Mouse (Mus musculus) CH12.LX (cell line): ENCODE data around the gene Acoxl. TPM values are rescaled to one million over a fixed set of nuclear protein-coding genes. Genes with fewer than 3 reads are reported as not detected.

ENCODE experiments used
- DNase-seq: peaks from one replicate; pipeline ENCODE4 v3.0.0-alpha.2; 2013; ENCODE audit errors: extremely low read depth
- H3K27ac ChIP-seq: 2 replicates; pipeline ENCODE4 v1.5.1; 2012; ENCODE audit warnings: low read depth, mild to moderate bottlenecking, control low read depth, moderate library complexity; ENCODE audit not compliant: insufficient read depth
- H3K27me3 ChIP-seq: replicated peaks from 2 replicates; pipeline ENCODE3; 2012; ENCODE audit warnings: inconsistent platforms
- H3K36me3 ChIP-seq, 2 experiments: replicated peaks in 1 of 2; 2 replicates each; pipeline versions ENCODE3 to v1.6.1; 2012; ENCODE audit warnings: inconsistent platforms in 1 of 2, low read length in 1 of 2, mild to moderate bottlenecking in 1 of 2, mixed read lengths in 1 of 2, moderate library complexity in 1 of 2; ENCODE audit not compliant: control insufficient read depth in 1 of 2, insufficient read depth in 1 of 2
- H3K4me1 ChIP-seq, 2 experiments: 2 replicates each; pipeline ENCODE4 v1.6.1; 2012; ENCODE audit warnings: inconsistent platforms in 1 of 2, moderate library complexity in 1 of 2; ENCODE audit not compliant: insufficient read depth in 2 of 2, control insufficient read depth in 1 of 2
- H3K4me2 ChIP-seq: 2 replicates; pipeline ENCODE4 v1.6.1; 2012; ENCODE audit warnings: low read depth, mild to moderate bottlenecking, control low read depth; ENCODE audit not compliant: poor library complexity, insufficient read depth, severe bottlenecking
- H3K4me3 ChIP-seq, 3 experiments: fragments of 150-350 bp in 1 of 3; sonication (generic) in 1 of 3; replicated peaks in 1 of 3; 2 replicates each; pipeline versions ENCODE3 to v1.5.1; 2011 to 2012; ENCODE audit warnings: low read depth in 2 of 3, low read length in 2 of 3, mild to moderate bottlenecking in 2 of 3, moderate library complexity in 2 of 3, control low read depth in 1 of 3, improper control_type of control experiment in 1 of 3, inconsistent platforms in 1 of 3, mixed read lengths in 1 of 3; ENCODE audit not compliant: poor library complexity in 1 of 3
- H3K79me2 ChIP-seq: replicated peaks from 2 replicates; pipeline ENCODE4 v1.6.1; 2012; ENCODE audit warnings: mild to moderate bottlenecking, moderate library complexity; ENCODE audit not compliant: control insufficient read depth, poor library complexity, insufficient read depth, severe bottlenecking; ENCODE audit errors: extremely low read depth
- H3K9ac ChIP-seq: 2 replicates; pipeline ENCODE4 v1.6.1; 2012; ENCODE audit warnings: low read depth, mild to moderate bottlenecking, control low read depth, moderate library complexity; ENCODE audit not compliant: insufficient read depth
- H3K9me3 ChIP-seq: replicated peaks from 2 replicates; pipeline ENCODE3; 2012; ENCODE audit warnings: low read length, inconsistent platforms, mixed read lengths
- CHD1 ChIP-seq: IDR thresholded peaks from 2 replicates; pipeline ENCODE4 v1.6.1; 2012; ENCODE audit warnings: low read depth, low read length, improper control_type of control experiment, inconsistent platforms
- CTCF ChIP-seq, 2 experiments: IDR thresholded peaks in 1 of 2; conservative IDR thresholded peaks in 1 of 2; 2 replicates each; pipeline ENCODE4 v1.5.1; 2011 to 2012; ENCODE audit warnings: low read depth in 2 of 2, low read length in 2 of 2, improper control_type of control experiment in 1 of 2, inconsistent platforms in 1 of 2, mild to moderate bottlenecking in 1 of 2, moderate library complexity in 1 of 2
- E2F4 ChIP-seq: IDR thresholded peaks from 2 replicates; pipeline ENCODE4 v1.6.1; 2011; ENCODE audit warnings: low read depth, low read length, improper control_type of control experiment; ENCODE audit not compliant: insufficient replicate concordance
- ELF1 ChIP-seq: IDR thresholded peaks from 2 replicates; pipeline ENCODE4 v1.6.1; 2014; ENCODE audit warnings: low read depth, mild to moderate bottlenecking, inconsistent platforms, low read length, improper control_type of control experiment
- EP300 ChIP-seq: IDR thresholded peaks from 2 replicates; pipeline ENCODE4 v1.6.1; 2011; ENCODE audit warnings: low read length, improper control_type of control experiment
- ETS1 ChIP-seq: conservative IDR thresholded peaks from 2 replicates; pipeline ENCODE4 v1.6.1; 2012; ENCODE audit warnings: low read depth, mild to moderate bottlenecking, inconsistent platforms, low read length, improper control_type of control experiment, moderate library complexity
- IRF4 ChIP-seq: IDR thresholded peaks from 2 replicates; pipeline ENCODE4 v1.6.1; 2014; ENCODE audit warnings: low read depth, mild to moderate bottlenecking, inconsistent platforms, low read length, improper control_type of control experiment
- MAX ChIP-seq: IDR thresholded peaks from 2 replicates; pipeline ENCODE4 v1.6.1; 2011; ENCODE audit warnings: low read length, improper control_type of control experiment
- MEF2A ChIP-seq: IDR thresholded peaks from 2 replicates; pipeline ENCODE4 v1.6.1; 2014; ENCODE audit warnings: low read depth, mild to moderate bottlenecking, inconsistent platforms, low read length, improper control_type of control experiment, borderline replicate concordance
- MXI1 ChIP-seq: IDR thresholded peaks from 2 replicates; pipeline ENCODE4 v1.6.1; 2011; ENCODE audit warnings: mild to moderate bottlenecking, low read depth, low read length, improper control_type of control experiment
- MYC ChIP-seq: IDR thresholded peaks from 2 replicates; pipeline ENCODE4 v1.6.1; 2011; ENCODE audit warnings: low read depth, mild to moderate bottlenecking, improper control_type of control experiment, low read length
- PAX5 ChIP-seq: IDR thresholded peaks from 2 replicates; pipeline ENCODE4 v1.6.1; 2012; ENCODE audit warnings: low read length, inconsistent platforms, mixed read lengths
- POLR2AphosphoS2 ChIP-seq: IDR thresholded peaks from 2 replicates; pipeline ENCODE4 v1.6.1; 2011; ENCODE audit warnings: low read depth, low read length, improper control_type of control experiment
- TBP ChIP-seq: conservative IDR thresholded peaks from 2 replicates; pipeline ENCODE4 v1.6.1; 2011; ENCODE audit warnings: low read depth, low read length, improper control_type of control experiment
- UBTF ChIP-seq: IDR thresholded peaks from 2 replicates; pipeline ENCODE4 v1.6.1; 2012; ENCODE audit warnings: low read depth, mild to moderate bottlenecking, inconsistent platforms, low read length, improper control_type of control experiment, moderate library complexity
- USF1 ChIP-seq: IDR thresholded peaks from 2 replicates; pipeline ENCODE4 v1.6.1; 2014; ENCODE audit warnings: low read depth, mild to moderate bottlenecking, inconsistent platforms, low read length, improper control_type of control experiment
- USF2 ChIP-seq: conservative IDR thresholded peaks from 2 replicates; pipeline ENCODE4 v1.6.1; 2011; ENCODE audit warnings: low read depth, low read length, improper control_type of control experiment
- ZC3H11A ChIP-seq: IDR thresholded peaks from 2 replicates; pipeline ENCODE4 v1.6.1; 2012; ENCODE audit warnings: low read depth, mild to moderate bottlenecking, inconsistent platforms, low read length, improper control_type of control experiment
- dilution Hi-C: fragments of 300-500 bp; cut with MboI; formaldehyde crosslinking; loops from 2 replicates; pipeline ENCODE4 v1.14.3; 2020; ENCODE audit warnings: low sequenced_read_pairs; ENCODE audit not compliant: extremely low pct_unique_long_range_greater_than_20kb, extremely low pct_ligation_motif_present
- in situ Hi-C: fragments of 300-500 bp; cut with MboI; formaldehyde crosslinking; loops from 3 replicates; pipeline ENCODE4 v1.14.3; 2019; ENCODE audit warnings: low sequenced_read_pairs, low pct_ligation_motif_present, low pct_unique_long_range_greater_than_20kb, mixed read lengths
- polyA plus RNA-seq: library from polyadenylated mRNA; unstranded; fragments of >175 nt; gene quantifications from 2 replicates; pipeline ENCODE4 v1.2.1, GENCODE M21; 2012; ENCODE audit warnings: low read depth; ENCODE audit not compliant: insufficient read length
- total RNA-seq, 2 experiments: library from RNA; depleted of rRNA; stranded (reverse); fragments of 300-350 nt in 1 of 2; fragments of >200 nt in 1 of 2; gene quantifications; 2 replicates each; pipeline ENCODE4 v1.2.3; 2012 to 2014

The Acoxl gene
- total and polyA plus RNA-seq, 3 experiments: 0.25 to 0.43 TPM; not detected in 1

GRCm38 (mm10) chr2:127916804-127917410 lies 78.2 kb downstream of the Acoxl start:
- Histone ChIP-seq H3K4me2 (peak overlapping the region; percentile 47; the same call in 1 of the 2 replicates), H3K27me3 (peaks cover 2% of the 10 kb centered on the region), H3K27ac (no peak overlapping the region), H3K79me2 (no peaks in the 10 kb centered on the region), H3K9me3 (no peaks in the 10 kb centered on the region), H3K4me3 (no peak overlapping the region), H3K36me3 (no peaks in the 10 kb centered on the region), H3K4me1 (peaks cover 15 to 44% of the 10 kb centered on the region in 2 experiments), H3K9ac (no peak overlapping the region)
- dilution Hi-C loops (no loop called here), in situ Hi-C loops (no loop called here)
- TF ChIP-seq ELF1: no peak
- TF ChIP-seq MYC: no peak
- TF ChIP-seq TBP: no peak
- TF ChIP-seq ETS1: no peak
- TF ChIP-seq UBTF: no peak
- TF ChIP-seq USF1: no peak
- TF ChIP-seq E2F4: no peak
- no peak for TF ChIP-seq IRF4
- TF ChIP-seq EP300: no peak
- no peak for TF ChIP-seq ZC3H11A
- no peak for TF ChIP-seq MXI1
- no peak for TF ChIP-seq MAX
- TF ChIP-seq PAX5: no peak
- no peak for TF ChIP-seq CHD1
- TF ChIP-seq CTCF (conservative IDR thresholded peaks at IDR 0.05 in 1 of 2, IDR thresholded peaks at IDR 0.05 in 1 of 2; ENCODE audit: low read depth in 2 of 2, low read length in 2 of 2): no peak
- DNase-seq: no peak

GRCm38 (mm10) chr2:127919740-127920139 lies 81.1 kb downstream of the Acoxl start:
- no peak for DNase-seq
- TF ChIP-seq POLR2AphosphoS2 (no peak), USF2 (no peak), ZC3H11A (no peak), CHD1 (no peak), E2F4 (no peak), MEF2A (no peak)
- H3K9ac ChIP-seq: no peak overlapping the region
- H3K27ac ChIP-seq: no peak overlapping the region
- no peak overlapping the region for H3K4me2 ChIP-seq
- H3K36me3 ChIP-seq: no peaks in the 10 kb centered on the region
- in situ Hi-C loops: no loop called here
- no peaks in the 10 kb centered on the region for H3K9me3 ChIP-seq
- peaks cover 17 to 38% of the 10 kb centered on the region in 2 experiments for H3K4me1 ChIP-seq
- H3K4me3 ChIP-seq: no peak overlapping the region
- dilution Hi-C loops: no loop called here
- H3K79me2 ChIP-seq: no peaks in the 10 kb centered on the region
- peaks cover 2% of the 10 kb centered on the region for H3K27me3 ChIP-seq
